8 mouse cellular contexts compared by ENCODE assay signal in genomic region chr3:96263558-96264403, GRCm38 (mm10). TPM values are rescaled to one million over a fixed set of nuclear protein-coding genes. Genes with fewer than 3 reads are reported as not detected.
A peak's percentile ranks its signal among the peaks of the same experiment; 100 is the strongest.
DNase-seq lines count a peak whose midpoint lies in the region; ATAC-seq and TF ChIP-seq lines count a peak whose summit lies in the region.

No protein-coding gene starts in this region.

- H3K27me3 ChIP-seq in hindbrain, embryonic 10.5 days (ENCODE audit: insufficient read depth, poor library complexity, severe bottlenecking) = no peaks in the 10 kb centered on the region
- no peaks in the 10 kb centered on the region for H3K27me3 ChIP-seq in limb, embryonic 14.5 days (ENCODE audit: control insufficient read depth, insufficient read depth, low read length)
- H3K27me3 ChIP-seq in midbrain, embryonic 14.5 days (ENCODE audit: control insufficient read depth, insufficient read depth, low read length) = no peaks in the 10 kb centered on the region

- H3K4me1 ChIP-seq in hindbrain, embryonic 10.5 days (replicated peaks) = peaks cover 47% of the 10 kb centered on the region
- H3K4me1 ChIP-seq in limb, embryonic 14.5 days (ENCODE audit: control insufficient read depth, insufficient read depth, low read length) = peaks cover 17% of the 10 kb centered on the region
- peaks cover 15% of the 10 kb centered on the region for H3K4me1 ChIP-seq in midbrain, embryonic 14.5 days (ENCODE audit: control insufficient read depth, insufficient read depth, low read length)

- H3K4me2 ChIP-seq in limb, embryonic 14.5 days (replicated peaks; ENCODE audit: low read depth, low read length, severe bottlenecking) = peak overlapping the region; percentile 78
- H3K4me2 ChIP-seq in midbrain, embryonic 14.5 days (ENCODE audit: low read length) = peak overlapping the region; percentile 75

- 8% methylated on average over 27 of the region's 27 CpGs for WGBS in hindbrain, embryonic 10.5 days
- 9% methylated on average over 27 of the region's 27 CpGs for WGBS in limb, embryonic 14.5 days
- 3% methylated on average over 27 of the region's 27 CpGs for WGBS in midbrain, embryonic 14.5 days

- 0 out of 2 replicates have a peak, but pooled peaks have one; percentile 14 for ATAC-seq in erythroblast, adult 5-6 weeks (replicated peaks; ENCODE audit: low FRiP score, poor library complexity, severe bottlenecking)
- ATAC-seq in limb, embryonic 14.5 days (ENCODE audit: low FRiP score, low read depth) = peak; percentile 27; the same call in 1 of the 2 replicates
- peak; percentile 25; the same call in 1 of the 2 replicates for ATAC-seq in midbrain, embryonic 14.5 days (ENCODE audit: low FRiP score, low TSS enrichment)

- no peak for TF ChIP-seq POLR2A in limb, embryonic 14.5 days (IDR thresholded peaks at IDR 0.05; ENCODE audit: borderline replicate concordance, extremely low read depth, insufficient read depth, insufficient read length)

- peak overlapping the region; percentile 99 for H3K27ac ChIP-seq in hindbrain, embryonic 10.5 days
- peak overlapping the region; percentile 98 for H3K27ac ChIP-seq in limb, embryonic 14.5 days (replicated peaks; ENCODE audit: low read depth, low read length)
- H3K27ac ChIP-seq in midbrain, embryonic 14.5 days (replicated peaks; ENCODE audit: low read depth, low read length) = peak overlapping the region; percentile 94

- H3K9me3 ChIP-seq in hindbrain, embryonic 10.5 days = no peaks in the 10 kb centered on the region
- H3K9me3 ChIP-seq in limb, embryonic 14.5 days (ENCODE audit: control insufficient read depth, low read length) = no peaks in the 10 kb centered on the region
- H3K9me3 ChIP-seq in midbrain, embryonic 14.5 days (ENCODE audit: control insufficient read depth, low read length) = no peaks in the 10 kb centered on the region

- peak; percentile 56 for DNase-seq in kidney, adult 11 months
- no peak for DNase-seq in kidney, adult 9 months
- peak; percentile 64 for DNase-seq in T-cell, adult 2 months (ENCODE audit: low spot score)
- peak; percentile 61 for DNase-seq in hindbrain, embryonic 10.5 days (ENCODE audit: low spot score)
- DNase-seq in limb, embryonic 14.5 days (ENCODE audit: low spot score) = peak; percentile 62
- no peak for DNase-seq in midbrain, embryonic 14.5 days
- peak; percentile 59 for DNase-seq in thymus, postnatal 14 days

- peak overlapping the region; percentile 65 for H3K4me3 ChIP-seq in hindbrain, embryonic 10.5 days
- peak overlapping the region; percentile 60 for H3K4me3 ChIP-seq in limb, embryonic 14.5 days (replicated peaks; ENCODE audit: low read length)
- H3K4me3 ChIP-seq in midbrain, embryonic 14.5 days (replicated peaks; ENCODE audit: low read depth, low read length) = peak overlapping the region; percentile 51

- no peaks in the 10 kb centered on the region for H3K36me3 ChIP-seq in hindbrain, embryonic 10.5 days
- no peaks in the 10 kb centered on the region for H3K36me3 ChIP-seq in limb, embryonic 14.5 days (ENCODE audit: control insufficient read depth, insufficient read depth, low read length)
- H3K36me3 ChIP-seq in midbrain, embryonic 14.5 days (ENCODE audit: control insufficient read depth, insufficient read depth, low read length) = no peaks in the 10 kb centered on the region

- H3K9ac ChIP-seq in limb, embryonic 14.5 days (ENCODE audit: low read depth, low read length, severe bottlenecking) = peak overlapping the region; percentile 75
- peak overlapping the region; percentile 48 for H3K9ac ChIP-seq in midbrain, embryonic 14.5 days (replicated peaks; ENCODE audit: low read length)

RNA-seq across cellular contexts. Expression of gene Hist2h4, which starts 0.7 kb away (rescaled TPM):
- 114 and 128 TPM in 2 replicates for total RNA-seq in erythroblast, adult 5-6 weeks (2015; ENCODE audit: low replicate concordance)
- 46.8 and 67.0 TPM in 2 replicates for total RNA-seq in erythroblast, adult 5-6 weeks (2017; ENCODE audit: low replicate concordance)
- 6.8 and 13.6 TPM in 2 replicates for polyA plus RNA-seq in hindbrain, embryonic 10.5 days (2016; fragmentation: Nextera tagmentation; extraction: Ambion mirVana)
- polyA plus RNA-seq in limb, embryonic 14.5 days (2012; rRNA removed) = 5.9 and 6.4 TPM in 2 replicates
- polyA plus RNA-seq in limb, embryonic 14.5 days (2014; fragmentation: Nextera tagmentation; extraction: Ambion mirVana) = 8.5 and 11.1 TPM in 2 replicates
- 5.2 TPM in 2 replicates for polyA plus RNA-seq in midbrain, embryonic 14.5 days (2014; fragmentation: Nextera tagmentation; extraction: Ambion mirVana)

RNA-seq across cellular contexts. Expression of gene Hist2h3b, which starts 4.7 kb away (rescaled TPM):
- 373 and 489 TPM in 2 replicates for total RNA-seq in erythroblast, adult 5-6 weeks (2015; ENCODE audit: low replicate concordance)
- total RNA-seq in erythroblast, adult 5-6 weeks (2017; ENCODE audit: low replicate concordance) = 312 and 340 TPM in 2 replicates
- 49.7 and 51.9 TPM in 2 replicates for polyA plus RNA-seq in hindbrain, embryonic 10.5 days (2016; fragmentation: Nextera tagmentation; extraction: Ambion mirVana)
- 85.3 and 112 TPM in 2 replicates for polyA plus RNA-seq in limb, embryonic 14.5 days (2012; rRNA removed)
- polyA plus RNA-seq in limb, embryonic 14.5 days (2014; fragmentation: Nextera tagmentation; extraction: Ambion mirVana) = 63.1 and 72.3 TPM in 2 replicates
- polyA plus RNA-seq in midbrain, embryonic 14.5 days (2014; fragmentation: Nextera tagmentation; extraction: Ambion mirVana) = 19.3 and 20.1 TPM in 2 replicates

RNA-seq across cellular contexts. Expression of gene Hist2h2bb, which starts 5.8 kb away (rescaled TPM):
- 715 and 759 TPM in 2 replicates for total RNA-seq in erythroblast, adult 5-6 weeks (2015; ENCODE audit: low replicate concordance)
- total RNA-seq in erythroblast, adult 5-6 weeks (2017; ENCODE audit: low replicate concordance) = 2,995 and 4,039 TPM in 2 replicates
- 9.4 and 9.7 TPM in 2 replicates for polyA plus RNA-seq in hindbrain, embryonic 10.5 days (2016; fragmentation: Nextera tagmentation; extraction: Ambion mirVana)
- 14.3 and 15.4 TPM in 2 replicates for polyA plus RNA-seq in limb, embryonic 14.5 days (2012; rRNA removed)
- 15.5 and 16.1 TPM in 2 replicates for polyA plus RNA-seq in limb, embryonic 14.5 days (2014; fragmentation: Nextera tagmentation; extraction: Ambion mirVana)
- polyA plus RNA-seq in midbrain, embryonic 14.5 days (2014; fragmentation: Nextera tagmentation; extraction: Ambion mirVana) = 4.9 and 5.4 TPM in 2 replicates

RNA-seq across cellular contexts. Expression of gene Hist2h3c1, which starts 17.3 kb away (rescaled TPM):
- 16.7 and 20.9 TPM in 2 replicates for total RNA-seq in erythroblast, adult 5-6 weeks (2015; ENCODE audit: low replicate concordance)
- total RNA-seq in erythroblast, adult 5-6 weeks (2017; ENCODE audit: low replicate concordance) = 15.1 TPM in 1 of 2 replicates, not detected in the other
- 0.42 and 0.56 TPM in 2 replicates for polyA plus RNA-seq in hindbrain, embryonic 10.5 days (2016; fragmentation: Nextera tagmentation; extraction: Ambion mirVana)
- polyA plus RNA-seq in limb, embryonic 14.5 days (2012; rRNA removed) = not detected in 2 replicates
- polyA plus RNA-seq in limb, embryonic 14.5 days (2014; fragmentation: Nextera tagmentation; extraction: Ambion mirVana) = 0.66 and 2.4 TPM in 2 replicates
- polyA plus RNA-seq in midbrain, embryonic 14.5 days (2014; fragmentation: Nextera tagmentation; extraction: Ambion mirVana) = 1.0 TPM in 1 of 2 replicates, not detected in the other

RNA-seq across cellular contexts. Expression of gene Hist2h2aa1, which starts 18.5 kb away (rescaled TPM):
- total RNA-seq in erythroblast, adult 5-6 weeks (2015; ENCODE audit: low replicate concordance) = not detected in 2 replicates
- total RNA-seq in erythroblast, adult 5-6 weeks (2017; ENCODE audit: low replicate concordance) = 1,803 and 3,861 TPM in 2 replicates
- polyA plus RNA-seq in hindbrain, embryonic 10.5 days (2016; fragmentation: Nextera tagmentation; extraction: Ambion mirVana) = 11.3 and 13.4 TPM in 2 replicates
- 44.2 and 73.5 TPM in 2 replicates for polyA plus RNA-seq in limb, embryonic 14.5 days (2012; rRNA removed)
- polyA plus RNA-seq in limb, embryonic 14.5 days (2014; fragmentation: Nextera tagmentation; extraction: Ambion mirVana) = 18.1 and 21.2 TPM in 2 replicates
- 24.7 and 32.0 TPM in 2 replicates for polyA plus RNA-seq in midbrain, embryonic 14.5 days (2014; fragmentation: Nextera tagmentation; extraction: Ambion mirVana)

Comparison
In these comparisons a context has a peak if more than half of its experiments do, and no peak if none do; other contexts are left out.
1. DNase-seq: peak in kidney, adult 11 months (single experiment), T-cell, adult 2 months (single experiment), hindbrain, embryonic 10.5 days (single experiment), limb, embryonic 14.5 days (single experiment) and thymus, postnatal 14 days (single experiment); none in kidney, adult 9 months (single experiment) and midbrain, embryonic 14.5 days (single experiment).
2. Peak in every context shown above with its lines, with median percentiles within 50 percentile points of each other: ATAC-seq, H3K27ac ChIP-seq and H3K4me3 ChIP-seq.